Mouse (Mus musculus): ENCODE results near the gene Ecm1. TPM values are rescaled to one million over a fixed set of nuclear protein-coding genes. Genes with fewer than 3 reads are reported as not detected.
A peak's percentile ranks its signal among the peaks of the same experiment; 100 is the strongest.

Ecm1 gene
- polyA plus RNA-seq, 1 experiment = 219 TPM

DNA sequence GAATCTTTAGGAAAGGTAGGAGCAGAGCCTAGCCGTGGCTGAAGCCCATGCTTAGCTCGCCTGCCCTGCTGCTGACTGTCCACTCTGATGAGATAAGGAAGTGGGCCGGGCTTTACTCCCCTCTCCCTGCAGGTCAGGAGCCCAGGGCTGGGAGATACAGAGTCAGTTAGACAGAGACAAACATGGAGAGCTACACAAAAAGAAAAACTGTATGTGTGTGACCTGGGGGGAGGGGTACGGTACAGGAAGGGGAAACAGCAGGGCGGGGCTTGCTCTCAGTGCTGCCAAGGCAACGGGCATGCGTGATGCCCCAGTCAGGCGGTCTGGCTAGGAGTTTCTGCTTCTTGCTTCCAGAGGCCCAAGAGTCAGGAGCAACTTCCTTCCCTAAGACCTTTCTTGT lies 1.0 kb upstream of the Ecm1 start:
- Histone ChIP-seq H3K4me2 (ENCODE audit: low read depth) (no peak overlapping the region), H3K79me2 (ENCODE audit: control insufficient read depth, insufficient read depth) (no peaks in the 10 kb centered on the region)

DNA sequence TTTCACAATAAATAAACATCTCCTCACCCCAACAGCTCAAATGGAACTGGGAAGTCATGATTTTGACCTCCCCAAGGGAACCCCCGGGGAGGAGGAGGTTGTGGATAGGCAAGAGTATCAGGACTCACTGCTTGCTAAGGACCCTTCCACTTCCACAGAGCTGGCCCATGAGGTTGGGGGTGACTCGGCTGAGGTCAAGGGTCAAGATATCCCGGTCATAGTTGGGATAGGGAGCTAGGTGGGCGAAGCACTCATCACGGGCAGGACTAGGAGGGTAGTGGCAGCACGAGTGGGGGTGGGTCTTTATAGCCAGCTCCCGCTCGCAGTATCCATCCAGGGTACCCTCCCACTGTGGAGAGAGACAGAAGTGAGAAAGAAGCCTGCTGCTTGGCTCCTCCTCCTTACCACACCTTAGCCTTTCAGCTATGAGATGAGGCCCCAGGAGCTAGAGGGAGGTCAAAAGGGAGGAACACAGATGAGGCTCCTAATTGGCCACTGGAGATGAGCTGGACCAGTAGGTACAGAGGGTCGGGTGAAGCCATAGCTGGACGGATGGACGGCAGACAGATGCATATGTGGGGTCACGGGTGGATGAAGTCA lies 4.2 kb downstream of the Ecm1 start:
- Histone ChIP-seq H3ac (ENCODE audit: control insufficient read depth, insufficient read length) (no peak overlapping the region), H3K4me3 (no peak overlapping the region), H3K27me3 (ENCODE audit: control insufficient read depth, insufficient read depth, insufficient read length) (no peaks in the 10 kb centered on the region), H3K4me2 (ENCODE audit: low read depth) (peak overlapping the region; percentile 64), H3K36me3 (ENCODE audit: control insufficient read depth, insufficient read depth) (peaks cover 14% of the 10 kb centered on the region), H3K79me2 (ENCODE audit: control insufficient read depth, insufficient read depth) (no peaks in the 10 kb centered on the region)
- no peak for TF ChIP-seq E2F4 (IDR thresholded peaks at IDR 0.05; ENCODE audit: insufficient read depth)
- TF ChIP-seq USF1 (IDR thresholded peaks at IDR 0.05; ENCODE audit: low read depth) = no peak
- no peak for TF ChIP-seq TCF3 (IDR thresholded peaks at IDR 0.05; ENCODE audit: insufficient read length, low read depth)

More for the DNA sequence above, 1.0 kb upstream of the Ecm1 start:
- H3K4me3 ChIP-seq = no peak overlapping the region
- no peak for TF ChIP-seq USF1 (IDR thresholded peaks at IDR 0.05; ENCODE audit: low read depth)
- no peak for TF ChIP-seq MYOD1 (IDR thresholded peaks at IDR 0.05; ENCODE audit: control insufficient read depth in 1 of 3, insufficient read length in 2 of 3, low read depth in 2 of 3)
- no peak for TF ChIP-seq TCF12 (IDR thresholded peaks at IDR 0.05; ENCODE audit: insufficient read depth, poor library complexity, severe bottlenecking)
- TF ChIP-seq E2F4 (IDR thresholded peaks at IDR 0.05; ENCODE audit: insufficient read depth) = no peak
- TF ChIP-seq POLR2A (IDR thresholded peaks at IDR 0.05; ENCODE audit: insufficient read length, low read depth) = no peak
- TF ChIP-seq CEBPB (IDR thresholded peaks at IDR 0.05; ENCODE audit: insufficient read depth, poor library complexity, severe bottlenecking) = no peak
- TF ChIP-seq MAX (IDR thresholded peaks at IDR 0.05; ENCODE audit: low read depth) = no peak
- no peak for TF ChIP-seq TCF3 (IDR thresholded peaks at IDR 0.05; ENCODE audit: insufficient read length, low read depth)
- no peak overlapping the region for H3ac ChIP-seq (ENCODE audit: control insufficient read depth, insufficient read length)
- no peaks in the 10 kb centered on the region for H3K27me3 ChIP-seq (ENCODE audit: control insufficient read depth, insufficient read depth, insufficient read length)
- H3K36me3 ChIP-seq (ENCODE audit: control insufficient read depth, insufficient read depth) = peaks cover 27% of the 10 kb centered on the region

DNA sequence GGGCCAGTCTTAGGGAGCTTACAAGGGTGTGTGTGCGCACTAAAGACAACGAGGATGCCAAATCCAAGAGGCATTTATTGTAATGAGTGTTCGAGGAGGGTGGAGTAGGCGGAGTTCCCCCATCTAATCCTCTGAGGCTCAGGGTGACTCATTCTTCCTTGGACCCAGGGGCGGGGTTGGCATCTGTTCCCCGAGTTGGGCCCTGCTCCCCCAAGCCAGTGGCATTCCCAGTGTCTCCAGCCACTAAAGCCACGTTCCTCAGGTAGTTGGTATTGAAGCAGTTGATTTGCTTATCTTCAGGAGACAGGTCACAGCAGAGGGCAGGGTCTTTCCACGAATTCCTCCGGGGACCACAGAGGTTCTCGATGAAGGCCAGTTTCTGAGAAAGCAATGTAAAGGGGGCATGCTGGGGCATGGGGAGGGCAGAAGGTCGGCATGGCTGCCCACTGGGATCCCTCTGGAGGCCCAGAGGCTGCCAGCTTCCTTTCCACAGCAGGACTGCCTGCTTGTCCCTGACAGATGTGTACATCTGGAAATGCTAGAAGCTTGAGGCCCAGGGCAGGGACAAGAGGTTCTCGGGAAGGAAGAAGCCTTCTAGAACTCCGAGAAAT lies 5.2 kb downstream of the Ecm1 start:
- H3ac ChIP-seq (ENCODE audit: control insufficient read depth, insufficient read length) = no peak overlapping the region
- H3K79me2 ChIP-seq (ENCODE audit: control insufficient read depth, insufficient read depth) = no peaks in the 10 kb centered on the region
- no peak overlapping the region for H3K4me3 ChIP-seq
- H3K4me2 ChIP-seq (ENCODE audit: low read depth) = peak overlapping the region; percentile 64
- TF ChIP-seq POLR2A (IDR thresholded peaks at IDR 0.05; ENCODE audit: insufficient read length, low read depth) (no peak), MYOG (IDR thresholded peaks at IDR 0.05; ENCODE audit: control insufficient read depth in 1 of 3, insufficient read depth in 1 of 3, insufficient read length in 2 of 3, low read depth in 2 of 3) (peak in 1 of 3 experiments; percentile 34), MYOD1 (IDR thresholded peaks at IDR 0.05; ENCODE audit: control insufficient read depth in 1 of 3, insufficient read length in 2 of 3, low read depth in 2 of 3) (peak in 1 of 3 experiments; percentile 64), POLR2AphosphoS2 (IDR thresholded peaks at IDR 0.05; ENCODE audit: insufficient read length, low read depth) (peak; percentile 5), CEBPB (IDR thresholded peaks at IDR 0.05; ENCODE audit: insufficient read depth, poor library complexity, severe bottlenecking) (no peak), USF1 (IDR thresholded peaks at IDR 0.05; ENCODE audit: low read depth) (no peak), TCF3 (IDR thresholded peaks at IDR 0.05; ENCODE audit: insufficient read length, low read depth) (no peak), SRF (IDR thresholded peaks at IDR 0.05; ENCODE audit: control insufficient read depth, insufficient read length, low read depth) (no peak), TCF12 (IDR thresholded peaks at IDR 0.05; ENCODE audit: insufficient read depth, poor library complexity, severe bottlenecking) (no peak), MAX (IDR thresholded peaks at IDR 0.05; ENCODE audit: low read depth) (no peak)
- H3K27me3 ChIP-seq (ENCODE audit: control insufficient read depth, insufficient read depth, insufficient read length) = no peaks in the 10 kb centered on the region
- peaks cover 8% of the 10 kb centered on the region for H3K36me3 ChIP-seq (ENCODE audit: control insufficient read depth, insufficient read depth)

DNA sequence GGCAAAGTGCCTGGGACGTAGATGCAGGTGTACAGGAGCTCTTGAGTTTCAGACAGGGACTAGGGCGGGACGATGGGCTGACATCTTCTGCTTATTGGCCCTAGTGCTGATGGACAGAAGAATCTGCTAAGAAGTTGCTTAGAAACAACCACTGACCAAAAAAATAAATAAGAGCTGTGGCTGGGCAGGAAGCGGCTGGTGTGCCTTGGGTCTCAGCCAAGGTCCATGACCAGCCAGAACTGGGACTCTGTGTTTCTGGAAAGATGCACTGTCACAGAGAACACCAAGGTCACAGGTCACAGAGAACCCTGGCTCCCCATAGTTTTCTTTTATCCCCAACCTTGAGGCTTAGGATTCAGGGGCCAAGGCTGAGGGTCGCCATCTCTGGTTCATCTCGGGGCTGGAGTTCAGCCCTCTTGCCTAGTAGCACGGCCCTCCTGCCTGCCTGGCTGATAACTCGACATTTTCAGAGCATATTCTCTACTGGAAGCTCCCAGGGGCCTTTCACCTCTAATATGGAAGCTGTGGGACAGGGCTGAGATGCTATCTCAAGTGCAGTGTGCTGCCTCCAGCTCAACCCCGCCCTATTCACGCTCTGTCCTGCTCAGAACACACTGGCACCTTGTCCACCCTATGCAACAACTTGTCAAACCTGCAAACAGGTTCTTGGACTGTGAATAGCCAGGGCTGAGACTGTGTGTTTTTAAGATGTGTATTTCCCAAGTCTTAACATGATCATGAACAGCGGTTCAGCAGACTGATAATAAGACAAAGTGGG lies 6.4 kb downstream of the Ecm1 start:
- no peak overlapping the region for H3K4me3 ChIP-seq
- peak overlapping the region; percentile 39 for H3K4me2 ChIP-seq (ENCODE audit: low read depth)
- H3K36me3 ChIP-seq (ENCODE audit: control insufficient read depth, insufficient read depth) = peaks cover 8% of the 10 kb centered on the region
- no peak overlapping the region for H3ac ChIP-seq (ENCODE audit: control insufficient read depth, insufficient read length)
- no peaks in the 10 kb centered on the region for H3K27me3 ChIP-seq (ENCODE audit: control insufficient read depth, insufficient read depth, insufficient read length)
- TF ChIP-seq MYOG (IDR thresholded peaks at IDR 0.05; ENCODE audit: control insufficient read depth in 1 of 3, insufficient read depth in 1 of 3, insufficient read length in 2 of 3, low read depth in 2 of 3) = no peak
- TF ChIP-seq TCF3 (IDR thresholded peaks at IDR 0.05; ENCODE audit: insufficient read length, low read depth) = no peak
- no peak for TF ChIP-seq E2F4 (IDR thresholded peaks at IDR 0.05; ENCODE audit: insufficient read depth)
- no peak for TF ChIP-seq MAX (IDR thresholded peaks at IDR 0.05; ENCODE audit: low read depth)
- no peak for TF ChIP-seq REST (IDR thresholded peaks at IDR 0.05; ENCODE audit: insufficient read depth, insufficient read length)
- TF ChIP-seq POLR2AphosphoS2 (IDR thresholded peaks at IDR 0.05; ENCODE audit: insufficient read length, low read depth) = no peak
- no peaks in the 10 kb centered on the region for H3K79me2 ChIP-seq (ENCODE audit: control insufficient read depth, insufficient read depth)

DNA sequence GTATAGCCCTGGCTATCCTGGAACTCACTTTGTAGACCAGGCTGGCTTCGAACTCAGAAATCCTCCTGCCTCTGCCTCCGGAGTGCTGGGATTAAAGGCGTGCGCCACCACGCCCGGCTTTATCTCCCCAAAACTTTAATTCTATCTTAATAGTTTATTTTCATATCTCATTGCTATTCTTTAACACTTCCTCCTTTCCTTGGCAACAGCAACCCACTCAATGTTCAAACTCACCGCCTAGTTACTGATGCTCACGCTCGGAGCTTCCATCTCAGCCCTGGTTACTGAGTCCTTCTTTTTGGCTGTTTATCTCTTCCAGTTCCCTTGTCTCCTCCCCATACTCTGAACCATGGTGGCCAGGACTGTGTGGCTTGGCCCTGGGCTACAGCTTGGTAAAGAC lies 7.1 kb downstream of the Ecm1 start:
- H3ac ChIP-seq (ENCODE audit: control insufficient read depth, insufficient read length) = no peak overlapping the region
- TF ChIP-seq MYOG (IDR thresholded peaks at IDR 0.05; ENCODE audit: control insufficient read depth in 1 of 3, insufficient read depth in 1 of 3, insufficient read length in 2 of 3, low read depth in 2 of 3) = no peak
- no peak for TF ChIP-seq MAX (IDR thresholded peaks at IDR 0.05; ENCODE audit: low read depth)
- TF ChIP-seq POLR2A (IDR thresholded peaks at IDR 0.05; ENCODE audit: insufficient read length, low read depth) = no peak
- TF ChIP-seq POLR2AphosphoS2 (IDR thresholded peaks at IDR 0.05; ENCODE audit: insufficient read length, low read depth) = no peak
- TF ChIP-seq TCF3 (IDR thresholded peaks at IDR 0.05; ENCODE audit: insufficient read length, low read depth) = no peak
- TF ChIP-seq REST (IDR thresholded peaks at IDR 0.05; ENCODE audit: insufficient read depth, insufficient read length) = no peak
- TF ChIP-seq MYOD1 (IDR thresholded peaks at IDR 0.05; ENCODE audit: control insufficient read depth in 1 of 3, insufficient read length in 2 of 3, low read depth in 2 of 3) = no peak
- TF ChIP-seq USF1 (IDR thresholded peaks at IDR 0.05; ENCODE audit: low read depth) = no peak
- TF ChIP-seq TCF12 (IDR thresholded peaks at IDR 0.05; ENCODE audit: insufficient read depth, poor library complexity, severe bottlenecking) = no peak
- no peak for TF ChIP-seq E2F4 (IDR thresholded peaks at IDR 0.05; ENCODE audit: insufficient read depth)
- TF ChIP-seq SRF (IDR thresholded peaks at IDR 0.05; ENCODE audit: control insufficient read depth, insufficient read length, low read depth) = no peak
- TF ChIP-seq CEBPB (IDR thresholded peaks at IDR 0.05; ENCODE audit: insufficient read depth, poor library complexity, severe bottlenecking) = no peak
- H3K4me2 ChIP-seq (ENCODE audit: low read depth) = peak overlapping the region; percentile 39
- no peaks in the 10 kb centered on the region for H3K79me2 ChIP-seq (ENCODE audit: control insufficient read depth, insufficient read depth)
- no peak overlapping the region for H3K4me3 ChIP-seq
- peaks cover 8% of the 10 kb centered on the region for H3K36me3 ChIP-seq (ENCODE audit: control insufficient read depth, insufficient read depth)
- H3K27me3 ChIP-seq (ENCODE audit: control insufficient read depth, insufficient read depth, insufficient read length) = no peaks in the 10 kb centered on the region
